Mouse (Mus musculus): ENCODE measurements at regions not wholly inside any gene's neighbourhood (a gene's known extent, or its start where the extent isn't known, plus 50 kb on each side); places are given as distances from the start of the nearest gene placed in this dataset.

GRCm38 (mm10) chr10:125885796-125886195 is 80.2 kb upstream of the Lrig3 start:
- Histone ChIP-seq H3K4me3 (ENCODE audit: insufficient read depth, low read depth, low read length) (no peak overlapping the region), H3K27ac (ENCODE audit: insufficient read depth, low read depth, low read length) (no peak overlapping the region), H3K4me1 (ENCODE audit: control insufficient read depth, insufficient read depth, low read length) (no peaks in the 10 kb centered on the region)
- TF ChIP-seq CTCF (IDR thresholded peaks at IDR 0.05; ENCODE audit: insufficient read depth, low read depth, low read length), result no peak
- TF ChIP-seq POLR2A (IDR thresholded peaks at IDR 0.05; ENCODE audit: insufficient read depth, low read depth, low read length), result no peak
- 53% methylated on average over 6 of the region's 6 CpGs for WGBS

GRCm38 (mm10) chr10:125892122-125892521 is 73.8 kb upstream of the Lrig3 start:
- WGBS, result 87% methylated on average over 7 of the region's 7 CpGs
- Histone ChIP-seq H3K4me1 (ENCODE audit: control insufficient read depth, insufficient read depth, low read length) (no peaks in the 10 kb centered on the region), H3K4me3 (ENCODE audit: insufficient read depth, low read depth, low read length) (no peak overlapping the region), H3K27ac (ENCODE audit: insufficient read depth, low read depth, low read length) (no peak overlapping the region)
- TF ChIP-seq CTCF (IDR thresholded peaks at IDR 0.05; ENCODE audit: insufficient read depth, low read depth, low read length), result no peak
- TF ChIP-seq POLR2A (IDR thresholded peaks at IDR 0.05; ENCODE audit: insufficient read depth, low read depth, low read length), result no peak

GRCm38 (mm10) chr10:125895744-125896482 is 70.1 kb upstream of the Lrig3 start:
- H3K27ac ChIP-seq (ENCODE audit: insufficient read depth, low read depth, low read length), result no peak overlapping the region
- 82% methylated on average over 7 of the region's 7 CpGs for WGBS
- peaks cover 2% of the 10 kb centered on the region; the same call in 1 of the 2 replicates for H3K4me1 ChIP-seq (ENCODE audit: control insufficient read depth, insufficient read depth, low read length)
- TF ChIP-seq POLR2A (IDR thresholded peaks at IDR 0.05; ENCODE audit: insufficient read depth, low read depth, low read length), result no peak
- TF ChIP-seq CTCF (IDR thresholded peaks at IDR 0.05; ENCODE audit: insufficient read depth, low read depth, low read length), result no peak
- H3K4me3 ChIP-seq (ENCODE audit: insufficient read depth, low read depth, low read length), result no peak overlapping the region

GRCm38 (mm10) chr10:125896646-125897045 is 69.3 kb upstream of the Lrig3 start:
- H3K4me3 ChIP-seq (ENCODE audit: insufficient read depth, low read depth, low read length), result no peak overlapping the region
- peaks cover 2% of the 10 kb centered on the region; the same call in 1 of the 2 replicates for H3K4me1 ChIP-seq (ENCODE audit: control insufficient read depth, insufficient read depth, low read length)
- WGBS, result 44% methylated on average over 5 of the region's 5 CpGs
- TF ChIP-seq POLR2A (IDR thresholded peaks at IDR 0.05; ENCODE audit: insufficient read depth, low read depth, low read length) (no peak), CTCF (IDR thresholded peaks at IDR 0.05; ENCODE audit: insufficient read depth, low read depth, low read length) (no peak)
- no peak overlapping the region for H3K27ac ChIP-seq (ENCODE audit: insufficient read depth, low read depth, low read length)

- TF ChIP-seq CTCF (IDR thresholded peaks at IDR 0.05; ENCODE audit: insufficient read depth, low read depth, low read length) (no peak), POLR2A (IDR thresholded peaks at IDR 0.05; ENCODE audit: insufficient read depth, low read depth, low read length) (no peak)
- H3K4me1 ChIP-seq (ENCODE audit: control insufficient read depth, insufficient read depth, low read length), result peaks cover 2% of the 10 kb centered on the region; the same call in 1 of the 2 replicates
- H3K4me3 ChIP-seq (ENCODE audit: insufficient read depth, low read depth, low read length), result no peak overlapping the region
- H3K27ac ChIP-seq (ENCODE audit: insufficient read depth, low read depth, low read length), result no peak overlapping the region
- 68% methylated on average over 4 of the region's 4 CpGs for WGBS
These were observed 66.5 kb upstream of the Lrig3 start for GRCm38 (mm10) chr10:125899504-125899903.

- TF ChIP-seq CTCF (IDR thresholded peaks at IDR 0.05; ENCODE audit: insufficient read depth, low read depth, low read length) (no peak), POLR2A (IDR thresholded peaks at IDR 0.05; ENCODE audit: insufficient read depth, low read depth, low read length) (no peak)
- Histone ChIP-seq H3K27ac (ENCODE audit: insufficient read depth, low read depth, low read length) (no peak overlapping the region), H3K4me1 (ENCODE audit: control insufficient read depth, insufficient read depth, low read length) (peaks cover 2% of the 10 kb centered on the region; the same call in 1 of the 2 replicates), H3K4me3 (ENCODE audit: insufficient read depth, low read depth, low read length) (no peak overlapping the region)
- WGBS, result 92% methylated on average over 2 of the region's 2 CpGs
These were observed 65.4 kb upstream of the Lrig3 start for GRCm38 (mm10) chr10:125900562-125900961.

GRCm38 (mm10) chr10:125902668-125903067 is 63.3 kb upstream of the Lrig3 start:
- Histone ChIP-seq H3K4me1 (ENCODE audit: control insufficient read depth, insufficient read depth, low read length) (peaks cover 2% of the 10 kb centered on the region; the same call in 1 of the 2 replicates), H3K27ac (ENCODE audit: insufficient read depth, low read depth, low read length) (no peak overlapping the region), H3K4me3 (ENCODE audit: insufficient read depth, low read depth, low read length) (no peak overlapping the region)
- 93% methylated on average over 5 of the region's 5 CpGs for WGBS
- TF ChIP-seq CTCF (IDR thresholded peaks at IDR 0.05; ENCODE audit: insufficient read depth, low read depth, low read length) (no peak), POLR2A (IDR thresholded peaks at IDR 0.05; ENCODE audit: insufficient read depth, low read depth, low read length) (no peak)

- 72% methylated on average over 7 of the region's 7 CpGs for WGBS
- Histone ChIP-seq H3K4me1 (ENCODE audit: control insufficient read depth, insufficient read depth, low read length) (no peaks in the 10 kb centered on the region), H3K27ac (ENCODE audit: insufficient read depth, low read depth, low read length) (no peak overlapping the region), H3K4me3 (ENCODE audit: insufficient read depth, low read depth, low read length) (no peak overlapping the region)
- TF ChIP-seq POLR2A (IDR thresholded peaks at IDR 0.05; ENCODE audit: insufficient read depth, low read depth, low read length), result no peak
- no peak for TF ChIP-seq CTCF (IDR thresholded peaks at IDR 0.05; ENCODE audit: insufficient read depth, low read depth, low read length)
These were observed 53.8 kb upstream of the Lrig3 start for GRCm38 (mm10) chr10:125912207-125912606.

All from olfactory bulb, adult 2 months (tissue).